Mouse (Mus musculus) olfactory bulb, adult 2 months (tissue): ENCODE measurements at regions not wholly inside any gene's neighbourhood (a gene's known extent, or its start where the extent isn't known, plus 50 kb on each side); places are given as distances from the start of the nearest gene placed in this dataset.

ENCODE experiments used
- CTCF ChIP-seq: fragments of 200-500 bp; IDR thresholded peaks from 2 replicates; pipeline ENCODE4 v1.5.1; 2012; ENCODE audit warnings: low read depth, mild to moderate bottlenecking, low read length, moderate library complexity; ENCODE audit not compliant: insufficient read depth
- POLR2A ChIP-seq: fragments of 200-500 bp; IDR thresholded peaks from 2 replicates; pipeline ENCODE4 v1.6.1; 2012; ENCODE audit warnings: mild to moderate bottlenecking, low read depth, low read length, moderate library complexity; ENCODE audit not compliant: insufficient read depth

DNA sequence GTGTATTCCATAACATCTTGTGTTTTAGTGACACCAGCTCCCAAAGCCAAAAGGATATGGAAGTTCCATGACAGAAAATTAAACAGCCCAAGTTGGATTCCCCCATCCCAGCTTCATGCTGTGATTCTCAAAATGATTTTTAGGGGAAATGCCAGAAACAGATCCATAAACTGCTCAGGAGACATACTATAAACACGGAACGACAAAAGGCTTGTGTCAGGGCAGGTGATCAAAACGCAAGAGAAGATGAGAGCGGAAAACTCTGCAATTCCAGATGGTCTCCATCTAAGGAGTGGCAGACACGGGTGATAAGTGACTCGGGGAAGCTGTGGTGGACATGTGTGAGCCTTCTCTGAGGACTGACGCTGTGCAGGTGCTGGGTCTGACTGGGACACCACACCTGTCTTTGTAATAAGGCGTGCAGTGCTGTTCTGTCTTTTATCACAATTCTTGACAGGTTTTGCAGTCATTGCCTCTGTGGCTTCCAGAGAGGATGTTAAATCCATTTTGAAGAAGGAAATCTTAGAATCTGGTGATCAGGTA, 56.4 kb upstream of the Lyplal1 start:
- no peak for TF ChIP-seq CTCF
- TF ChIP-seq POLR2A = no peak
